Mouse (Mus musculus) hindbrain, postnatal 0 days (tissue): Measurements from ENCODE around the gene Prdx5. TPM values are rescaled to one million over a fixed set of nuclear protein-coding genes. Genes with fewer than 3 reads are reported as not detected.
A peak's percentile ranks its signal among the peaks of the same experiment; 100 is the strongest.

Experiments
- ATAC-seq: fragments of 200-750 bp; cut with Nextera tagmentation; 2 replicates; pipeline ENCODE4 v1.8.0; 2017; ENCODE audit warnings: mild to moderate bottlenecking, moderate TSS enrichment, moderate library complexity
- DNase-seq: peaks from one replicate; pipeline ENCODE4 v3.0.0-alpha.2; 2015; ENCODE audit warnings: low spot score
- H3K27ac ChIP-seq: fragments of 300-500 bp; sonication (generic); 2 replicates; pipeline ENCODE4 v1.5.1; 2014; ENCODE audit warnings: mild to moderate bottlenecking
- H3K27me3 ChIP-seq: fragments of 300-500 bp; sonication (generic); 2 replicates; pipeline ENCODE4 v1.6.1; 2014; ENCODE audit warnings: low read length, mixed read lengths; ENCODE audit not compliant: insufficient read depth
- H3K36me3 ChIP-seq: fragments of 300-500 bp; sonication (generic); 2 replicates; pipeline ENCODE4 v1.6.1; 2014; ENCODE audit warnings: low read length, mixed read lengths; ENCODE audit not compliant: insufficient read depth
- H3K4me1 ChIP-seq: fragments of 300-500 bp; sonication (generic); 2 replicates; pipeline ENCODE4 v1.6.1; 2014; ENCODE audit warnings: antibody characterized with exemption, low read length, mixed read lengths; ENCODE audit not compliant: insufficient read depth
- H3K4me2 ChIP-seq: fragments of 300-500 bp; sonication (generic); 2 replicates; pipeline ENCODE4 v1.6.1; 2014; ENCODE audit warnings: low read depth, mild to moderate bottlenecking, low read length, moderate library complexity, mixed read lengths
- H3K4me3 ChIP-seq: fragments of 300-500 bp; sonication (generic); 2 replicates; pipeline ENCODE4 v1.5.1; 2014; ENCODE audit warnings: low read length
- H3K9ac ChIP-seq: fragments of 300-500 bp; sonication (generic); replicated peaks from 2 replicates; pipeline ENCODE4 v1.6.1; 2014; ENCODE audit warnings: mild to moderate bottlenecking, low read length, moderate library complexity, mixed read lengths
- H3K9me3 ChIP-seq: fragments of 300-500 bp; sonication (generic); 2 replicates; pipeline ENCODE4 v1.6.1; 2016; ENCODE audit warnings: low read length, mixed read lengths
- CTCF ChIP-seq: IDR thresholded peaks from 2 replicates; pipeline ENCODE4 v1.5.1; 2016; ENCODE audit warnings: antibody characterized with exemption, control low read depth, low read depth
- WGBS: fragments of 180-500 bp; shearing (Covaris S2); extraction: QIAGEN DNeasy Blood & Tissue Kit; methylation state at CpG from one replicate; pipeline ENCODE4 v1.1.7; 2014; 5-methylcytosine and 5-hydroxymethylcytosine counted together
- polyA plus RNA-seq: library from polyadenylated mRNA; unstranded; fragments of >200 nt; fragmentation: Nextera tagmentation; extraction: Ambion mirVana; gene quantifications from 2 replicates; pipeline ENCODE4 v1.2.1, GENCODE M21; 2015
- total RNA-seq: library from RNA; depleted of rRNA; stranded (reverse); fragments of >200 nt; gene quantifications from 2 replicates; pipeline ENCODE4 v1.2.3, GENCODE M21; 2014

Gene Prdx5
- total and polyA plus RNA-seq, 2 experiments from 2014 or later: 184 to 589 TPM

DNA sequence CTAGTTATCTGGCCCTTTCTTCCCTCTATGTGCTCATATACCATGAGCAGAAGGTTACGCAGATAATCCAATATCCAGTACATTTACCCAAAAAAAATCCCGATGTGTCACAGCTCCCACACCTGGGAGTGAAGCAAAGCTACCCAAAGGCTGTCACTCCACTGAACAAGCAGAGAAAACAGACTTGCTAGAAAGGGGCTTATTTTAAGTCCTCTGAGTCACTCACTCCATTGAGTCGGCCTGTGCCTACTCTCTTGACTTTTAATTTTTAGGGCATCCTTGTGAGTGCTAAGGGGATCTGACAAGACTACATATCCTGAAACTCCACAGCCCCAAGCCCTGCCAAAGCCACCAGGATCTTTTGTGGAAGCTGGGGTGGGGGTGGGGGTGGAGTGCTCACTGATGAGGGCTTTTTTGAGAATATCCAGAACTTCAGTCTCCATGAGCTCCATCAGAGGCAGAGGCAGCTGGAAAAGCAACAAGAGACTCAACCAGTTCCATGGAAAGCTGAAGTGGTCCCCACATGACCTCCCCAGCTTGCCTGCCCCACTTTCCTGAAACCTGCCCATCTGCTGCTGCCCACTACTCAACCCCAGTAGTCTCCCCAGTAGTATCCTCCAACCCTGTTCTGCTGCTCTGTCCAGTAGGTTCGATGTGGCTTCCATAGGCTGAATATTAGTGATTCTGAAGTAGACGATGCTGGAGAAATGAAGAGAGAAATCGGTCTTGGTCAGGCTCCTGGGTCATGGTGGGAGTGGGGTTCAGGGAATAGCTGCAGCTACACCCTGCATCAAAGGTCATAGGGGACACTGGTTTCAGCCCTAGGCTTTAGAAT is 13.2 kb upstream of the Prdx5 start:
- WGBS: 64% methylated on average over 6 of the region's 6 CpGs
- Histone ChIP-seq H3K9ac (no peak overlapping the region), H3K36me3 (no peaks in the 10 kb centered on the region), H3K27me3 (peaks cover 40% of the 10 kb centered on the region), H3K4me2 (peak overlapping the region; percentile 96), H3K4me1 (peaks cover 20% of the 10 kb centered on the region; the same call in 1 of the 2 replicates), H3K9me3 (no peaks in the 10 kb centered on the region), H3K27ac (0 out of 2 replicates have a peak overlapping the region, but pooled peaks have one; percentile 62), H3K4me3 (peak overlapping the region; percentile 84)
- ATAC-seq: no peak
- no peak for DNase-seq
- TF ChIP-seq CTCF: no peak

DNA sequence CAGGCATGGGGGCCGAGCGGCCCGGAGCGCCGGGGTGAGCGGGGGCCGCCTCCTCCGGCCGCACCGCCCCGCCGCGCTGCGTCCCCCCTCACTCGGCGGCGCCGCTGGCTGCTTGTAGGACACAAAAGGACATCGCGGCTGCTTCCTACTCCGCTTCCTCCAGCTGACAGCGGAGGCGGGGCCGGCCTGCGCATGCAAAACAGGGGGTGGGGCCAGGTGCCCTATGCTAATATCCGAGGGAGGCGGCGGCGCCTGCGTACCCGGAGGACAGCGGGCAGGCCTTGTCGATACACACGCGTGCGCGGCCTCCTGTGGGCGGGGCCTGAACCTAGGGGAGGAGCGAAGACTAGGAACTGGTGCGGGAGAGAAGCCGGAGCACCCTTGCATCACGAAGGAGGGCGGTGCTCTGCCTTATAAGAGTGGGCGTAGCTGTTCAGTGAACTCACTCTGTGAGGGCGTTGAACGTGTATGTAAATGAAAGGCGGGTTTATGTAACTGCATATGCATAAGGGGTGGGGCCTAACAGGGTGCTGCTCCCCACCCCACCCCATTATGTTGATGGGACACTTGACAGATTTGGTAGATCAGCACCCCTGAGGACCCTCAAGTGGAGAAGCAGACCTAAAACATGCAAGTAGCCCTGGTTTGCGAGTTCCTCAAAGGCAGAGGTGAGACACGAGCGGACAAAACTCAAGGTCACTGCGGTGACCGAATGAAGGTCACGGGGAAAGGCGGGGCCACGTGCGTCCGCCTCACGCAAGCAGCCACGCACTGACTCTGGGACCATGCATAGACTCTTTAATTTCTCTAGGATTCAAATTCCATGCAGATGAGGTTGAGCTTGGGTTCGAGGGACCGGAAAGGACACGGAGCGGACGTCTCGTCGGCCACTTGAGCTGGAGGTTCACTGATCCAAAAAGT is 12.0 kb upstream of the Prdx5 start, which contains the start of gene Esrra:
Gene Esrra, minus strand, starts transcription at position 167 of the 921 bp plus-strand sequence.
- peak within 1 kb of the TSS; percentile 84 for H3K4me3 ChIP-seq
- TF ChIP-seq CTCF: no peak
- peak within 1 kb of the TSS; percentile 86 for H3K27ac ChIP-seq
- ATAC-seq: peak; percentile 96
- peak within 1 kb of the TSS; percentile 96 for H3K4me2 ChIP-seq
- WGBS: under 1% methylated on average over 54 of the region's 66 CpGs
- peaks cover 33% of the 10 kb centered on the region for H3K27me3 ChIP-seq
- H3K4me1 ChIP-seq: peaks cover 20% of the 10 kb centered on the region; the same call in 1 of the 2 replicates
- no peaks in the 10 kb centered on the region for H3K9me3 ChIP-seq
- no peaks in the 10 kb centered on the region for H3K36me3 ChIP-seq
- peak within 1 kb of the TSS; percentile 90 for H3K9ac ChIP-seq
- peak; percentile 100 for DNase-seq

DNA sequence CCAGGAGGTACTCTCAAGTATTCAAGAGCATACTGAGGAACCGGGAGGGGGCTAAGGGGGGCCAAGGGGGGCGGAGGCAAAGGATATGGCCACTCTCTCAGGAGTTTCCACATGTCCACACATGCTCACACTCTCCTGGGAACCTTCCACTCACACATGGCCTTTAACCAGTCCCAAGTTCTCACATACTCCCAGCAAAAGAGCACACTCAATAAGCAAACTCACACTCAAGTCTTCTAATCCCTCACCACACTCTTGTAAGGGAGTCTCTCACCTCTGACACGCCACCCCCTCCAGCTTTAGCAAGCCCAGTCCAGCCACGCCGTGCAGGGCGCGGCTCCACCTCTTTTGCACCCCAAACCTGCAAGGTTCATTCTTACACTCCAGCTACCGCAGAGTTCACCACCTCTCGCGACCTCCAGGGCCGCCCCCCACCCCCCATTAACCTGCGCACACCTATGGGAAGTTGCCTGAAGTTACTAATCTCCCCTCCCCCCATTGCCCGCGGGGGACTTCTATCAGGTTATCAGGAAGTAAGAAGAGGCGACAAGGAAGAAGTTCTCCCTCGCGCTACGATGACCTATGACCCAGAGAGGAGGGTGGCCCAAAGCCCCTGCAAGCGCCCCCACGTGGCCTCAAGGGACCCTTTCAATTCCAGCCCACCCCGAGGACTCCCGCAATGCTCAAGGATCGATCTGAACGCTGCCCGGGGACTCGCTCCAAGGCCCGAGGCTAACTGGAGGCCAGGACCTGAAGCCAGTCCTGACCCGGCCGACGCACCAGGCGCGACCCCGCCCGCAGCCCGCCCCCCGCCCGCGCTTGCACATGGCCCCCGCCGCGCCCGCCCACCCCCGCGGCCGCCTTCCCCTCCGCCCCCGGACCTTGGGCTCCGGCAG is 11.1 kb upstream of the Prdx5 start:
- Histone ChIP-seq H3K27ac (peak overlapping the region; percentile 86), H3K27me3 (peaks cover 23% of the 10 kb centered on the region), H3K9me3 (no peaks in the 10 kb centered on the region), H3K4me2 (peak overlapping the region; percentile 96), H3K9ac (peak overlapping the region; percentile 90), H3K4me3 (peak overlapping the region; percentile 84), H3K4me1 (peaks cover 20% of the 10 kb centered on the region; the same call in 1 of the 2 replicates), H3K36me3 (no peaks in the 10 kb centered on the region)
- peak; percentile 50 for DNase-seq
- TF ChIP-seq CTCF: peak; percentile 26; the same call in 1 of the 2 replicates
- WGBS: 2% methylated on average over 26 of the region's 48 CpGs
- ATAC-seq: no peak

DNA sequence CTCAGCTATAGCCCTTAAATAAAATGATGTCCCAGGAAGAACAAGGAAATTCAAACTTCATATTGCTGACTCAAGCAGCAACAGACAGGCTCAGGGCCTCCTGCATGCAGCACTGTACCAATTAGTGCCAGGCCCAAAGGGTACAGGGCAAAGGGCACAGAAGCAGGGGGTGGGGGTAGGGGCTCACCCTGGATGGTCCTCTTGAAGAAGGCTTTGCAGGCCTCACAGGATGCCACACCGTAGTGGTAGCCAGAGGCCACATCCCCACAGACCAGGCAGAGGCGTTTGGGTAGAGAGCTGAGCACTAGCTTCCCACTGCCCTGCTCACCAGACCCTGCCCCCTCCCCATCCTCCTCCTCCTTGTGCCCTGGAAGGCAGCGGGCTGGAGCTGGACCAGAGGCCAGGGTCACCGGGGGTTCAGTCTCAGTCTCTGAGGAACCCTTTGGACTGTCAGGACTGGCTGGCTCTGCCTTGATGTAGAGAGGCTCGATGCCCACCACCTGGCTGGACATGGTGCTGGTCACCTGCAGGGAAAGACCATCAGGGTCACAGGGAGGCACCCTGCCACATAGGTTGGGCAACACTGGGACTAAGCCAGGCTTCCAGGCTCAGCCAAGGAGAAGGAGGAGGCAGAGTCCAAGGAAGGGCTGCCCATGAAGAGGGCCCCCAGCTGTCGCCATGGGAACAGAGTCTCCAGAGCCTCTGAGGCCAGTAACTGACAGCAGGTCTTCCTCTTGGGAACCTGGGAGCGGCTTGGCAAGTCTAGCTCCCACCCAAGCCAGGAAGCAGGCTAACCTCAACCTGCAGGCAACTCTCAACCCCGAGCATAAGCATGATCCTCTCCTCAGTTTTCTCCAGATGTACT is 10.2 kb upstream of the Prdx5 start:
- peaks cover 20% of the 10 kb centered on the region; the same call in 1 of the 2 replicates for H3K4me1 ChIP-seq
- no peaks in the 10 kb centered on the region for H3K9me3 ChIP-seq
- H3K36me3 ChIP-seq: no peaks in the 10 kb centered on the region
- H3K27ac ChIP-seq: peak overlapping the region; percentile 86; the same call in 1 of the 2 replicates
- no peak for TF ChIP-seq CTCF
- no peak for ATAC-seq
- H3K27me3 ChIP-seq: peaks cover 15% of the 10 kb centered on the region
- peak overlapping the region; percentile 96 for H3K4me2 ChIP-seq
- peak overlapping the region; percentile 90 for H3K9ac ChIP-seq
- peak; percentile 55 for DNase-seq
- peak overlapping the region; percentile 84 for H3K4me3 ChIP-seq
- WGBS: 39% methylated on average over 8 of the region's 8 CpGs

DNA sequence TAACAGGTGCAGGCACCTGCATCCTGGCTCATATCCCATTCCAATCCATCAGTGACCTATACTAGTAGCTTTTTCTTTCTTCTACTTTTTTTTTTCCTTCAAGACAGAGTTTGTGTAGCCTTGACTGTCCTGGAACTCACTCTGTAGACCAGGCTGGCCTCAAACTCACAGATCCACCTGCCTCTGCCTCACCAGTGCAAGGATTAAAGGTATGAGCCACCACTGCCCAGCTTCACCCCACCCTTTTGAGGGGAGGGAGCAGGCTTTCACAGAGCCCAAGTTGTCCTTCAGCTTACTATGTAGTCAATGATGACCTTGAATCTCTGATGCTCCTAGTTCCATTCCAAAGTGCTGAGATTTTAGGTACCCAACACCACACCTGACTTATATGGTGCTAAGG is 9.5 kb upstream of the Prdx5 start:
- H3K4me2 ChIP-seq: no peak overlapping the region

More for the DNA sequence above, 9.5 kb upstream of the Prdx5 start:
- H3K9me3 ChIP-seq: no peaks in the 10 kb centered on the region
- DNase-seq (no peak), ATAC-seq (no peak)
- 0 out of 2 replicates have a peak overlapping the region, but pooled peaks have one; percentile 9 for H3K9ac ChIP-seq
- H3K4me3 ChIP-seq: no peak overlapping the region
- peaks cover 8% of the 10 kb centered on the region; the same call in 1 of the 2 replicates for H3K27me3 ChIP-seq
- peaks cover 15% of the 10 kb centered on the region; the same call in 1 of the 2 replicates for H3K4me1 ChIP-seq
- no peak for TF ChIP-seq CTCF
- no peaks in the 10 kb centered on the region for H3K36me3 ChIP-seq
- no peak overlapping the region for H3K27ac ChIP-seq
